Mouse (Mus musculus) embryo, embryonic 11 days (tissue): ENCODE measurements around the gene Ell.
"Not testable (repeated sequence)": the region's sequence is repeated elsewhere in the genome, so short reads cannot be mapped to it uniquely, and the experiment has no call there.

ENCODE experiments used
- DNase-seq: peaks from one replicate; pipeline ENCODE4 v3.0.0-alpha.2; 2015

Gene Ell

DNA sequence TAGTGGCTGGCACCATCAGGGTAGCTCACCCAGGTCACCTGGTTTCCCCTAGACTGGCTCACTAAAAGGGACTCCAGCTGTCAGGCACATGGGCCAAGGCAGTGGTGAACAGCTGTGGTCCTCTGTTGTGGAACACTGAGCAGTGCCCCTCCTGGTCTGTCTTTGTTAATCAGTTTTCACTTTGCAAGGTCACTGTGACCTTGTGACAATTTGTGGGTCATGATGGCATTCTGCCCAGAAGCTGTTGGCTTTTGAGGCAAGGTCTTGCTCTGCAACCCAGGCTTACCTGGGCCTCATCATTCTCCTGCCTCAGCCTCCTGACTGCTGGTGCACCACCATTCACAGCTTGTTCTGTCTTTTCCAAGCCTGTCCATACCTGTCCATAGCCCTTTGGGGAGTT is 31.1 kb downstream of the Ell start:
- no peak for DNase-seq

DNA sequence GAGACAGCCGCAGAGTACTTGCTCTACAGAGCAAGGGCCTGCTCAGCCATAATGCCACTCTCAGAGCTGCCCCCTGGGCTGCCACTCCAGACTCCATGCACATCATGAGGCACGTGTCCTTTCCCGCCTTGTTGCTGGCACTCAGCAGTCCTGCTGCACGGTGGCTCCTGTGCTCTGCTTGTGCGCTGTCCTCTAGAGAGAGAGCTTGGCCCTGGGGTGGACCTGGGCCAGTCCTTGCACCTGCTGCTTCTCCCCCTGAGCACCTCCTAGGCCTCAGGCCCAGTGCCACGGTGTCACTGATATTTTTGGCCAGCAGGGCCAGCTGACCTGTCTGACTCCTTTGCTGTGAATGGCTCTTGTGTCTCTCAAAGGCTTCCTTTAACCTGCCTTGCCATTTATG is 31.7 kb downstream of the Ell start:
- no peak for DNase-seq

DNA sequence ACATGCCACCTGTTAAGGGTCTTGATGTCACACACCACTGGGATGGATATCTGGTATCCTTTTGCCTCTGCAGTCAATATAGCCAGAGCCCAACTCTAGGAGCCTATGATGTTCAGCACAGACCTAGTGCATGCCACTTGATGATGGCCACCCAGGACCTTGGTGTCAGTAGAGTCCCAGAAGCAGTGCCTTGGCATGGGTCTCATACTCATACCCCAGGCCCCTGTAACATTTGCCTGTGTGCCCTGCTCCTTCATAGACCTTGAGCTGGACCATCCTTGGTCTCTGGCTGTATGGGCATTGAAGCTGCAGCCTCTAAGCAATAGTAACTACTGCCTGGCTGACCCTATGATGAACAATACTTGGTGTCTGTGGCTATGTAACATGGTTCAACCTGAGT is 35.0 kb downstream of the Ell start:
- no peak for DNase-seq

DNA sequence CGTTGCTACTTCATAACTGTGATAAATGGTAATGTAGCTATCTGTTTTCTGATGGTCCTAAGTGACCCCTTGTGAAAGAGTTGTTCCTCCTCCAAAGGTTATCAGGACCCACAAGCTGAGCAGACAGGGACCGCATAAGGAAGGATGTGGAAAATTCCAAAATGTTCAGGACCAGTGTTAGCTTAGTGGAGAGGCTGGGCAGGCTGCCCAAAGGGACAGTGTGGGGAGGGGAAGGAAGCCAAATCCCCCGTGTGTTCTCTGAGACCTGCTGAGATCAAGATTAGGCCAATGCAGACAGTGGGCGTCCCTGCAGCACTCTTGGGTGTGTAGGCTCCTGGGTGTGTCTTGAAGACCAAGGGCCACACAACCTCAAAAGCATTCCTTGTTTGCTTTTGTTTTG is 35.7 kb downstream of the Ell start:
- no peak for DNase-seq

DNA sequence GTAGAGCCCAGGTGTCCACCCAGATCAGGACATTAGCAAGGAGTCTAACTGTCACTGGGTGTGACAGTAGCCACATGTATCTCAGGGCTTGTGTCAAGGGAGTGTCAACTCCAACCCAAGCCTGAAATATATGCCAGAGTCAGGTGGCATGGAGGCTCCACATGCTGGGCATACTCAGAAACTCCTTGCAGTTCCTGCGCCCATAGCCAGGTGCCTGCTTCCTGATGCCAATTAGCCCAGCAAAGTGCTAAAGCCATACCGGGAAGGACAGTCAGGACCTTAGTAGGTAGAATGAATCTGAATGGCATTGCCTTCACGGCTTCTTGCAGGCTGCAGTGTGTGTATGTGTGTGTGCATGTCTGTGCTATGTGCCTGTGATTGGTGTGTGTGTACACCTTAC is 38.0 kb downstream of the Ell start:
- no peak for DNase-seq

DNA sequence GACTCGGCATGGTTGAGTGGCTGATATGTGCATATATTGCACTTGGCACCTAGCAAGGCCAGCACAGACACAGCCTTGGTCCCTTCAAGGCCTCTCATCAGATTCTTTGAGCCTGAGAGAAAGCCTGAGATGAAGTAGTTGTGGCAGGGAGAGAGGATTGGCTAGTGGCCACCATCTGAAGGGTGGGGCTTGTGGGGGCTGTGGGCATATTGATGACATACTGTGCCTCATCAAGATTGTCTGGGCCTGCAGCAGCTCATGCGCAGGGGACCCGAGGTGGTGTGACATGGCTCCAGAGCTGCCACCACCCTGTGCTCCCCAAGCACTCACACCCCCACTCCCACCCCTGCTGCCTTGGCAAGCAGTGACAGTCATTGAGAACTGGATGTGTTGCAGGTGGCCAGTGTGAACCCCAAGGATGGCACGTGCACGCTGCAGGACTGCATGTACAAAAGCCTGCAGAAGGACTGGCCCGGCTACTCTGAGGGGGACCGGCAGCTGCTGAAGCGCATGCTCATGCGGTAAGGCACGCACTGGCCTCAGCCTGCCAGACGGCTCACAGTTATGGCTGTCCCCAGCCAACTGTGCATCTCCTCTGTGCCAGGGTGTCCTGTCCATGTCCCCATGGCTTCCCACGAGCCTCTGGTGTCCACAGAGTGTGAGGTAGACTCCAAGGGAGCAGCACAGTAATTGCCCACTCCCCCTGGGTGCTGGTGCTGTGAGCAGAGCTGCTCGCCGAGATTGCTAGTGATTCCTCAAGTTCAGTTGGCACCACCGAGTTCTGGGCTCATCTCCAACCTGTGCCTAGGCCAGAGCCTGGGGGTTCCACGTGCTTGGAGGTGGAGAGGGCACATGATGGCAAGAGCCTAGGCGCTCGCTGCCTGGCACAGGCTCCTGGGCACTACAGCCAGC is 44.5 kb downstream of the Ell start:
- no peak for DNase-seq

DNA sequence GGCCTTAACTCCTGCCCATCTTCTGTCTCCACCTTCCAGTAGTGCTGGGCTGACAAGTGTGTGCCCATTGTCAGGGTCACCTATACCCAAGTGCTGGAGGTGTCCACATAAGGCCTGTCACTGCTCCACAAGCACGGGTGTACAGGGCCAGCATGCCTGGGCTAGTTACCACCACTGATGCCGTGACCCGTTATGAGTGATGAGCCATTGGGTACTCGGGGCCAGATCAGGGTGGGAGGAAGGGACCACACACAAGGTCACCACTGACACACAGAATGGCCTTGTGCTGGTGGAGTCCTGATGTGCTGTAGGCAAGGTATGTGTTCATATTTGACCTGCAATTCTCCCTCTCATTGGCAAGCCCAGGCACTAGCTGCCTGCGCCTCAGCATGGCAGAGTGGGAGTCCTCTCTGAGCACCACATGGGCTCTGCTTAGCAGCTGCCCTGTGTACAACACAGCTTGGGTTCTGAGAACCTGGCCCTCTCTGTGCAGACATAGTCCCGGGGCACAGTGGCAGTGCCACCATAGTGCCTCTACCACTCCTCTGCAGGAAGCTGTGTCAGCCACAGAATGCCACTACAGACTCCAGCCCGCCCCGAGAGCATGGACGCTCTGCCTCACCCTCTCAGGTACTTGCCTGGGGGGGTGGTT is 45.5 kb downstream of the Ell start:
- no peak for DNase-seq

GRCm38 (mm10) chr8:70585258-70585652 is 46.0 kb downstream of the Ell start:
- peak; percentile 64 for DNase-seq

DNA sequence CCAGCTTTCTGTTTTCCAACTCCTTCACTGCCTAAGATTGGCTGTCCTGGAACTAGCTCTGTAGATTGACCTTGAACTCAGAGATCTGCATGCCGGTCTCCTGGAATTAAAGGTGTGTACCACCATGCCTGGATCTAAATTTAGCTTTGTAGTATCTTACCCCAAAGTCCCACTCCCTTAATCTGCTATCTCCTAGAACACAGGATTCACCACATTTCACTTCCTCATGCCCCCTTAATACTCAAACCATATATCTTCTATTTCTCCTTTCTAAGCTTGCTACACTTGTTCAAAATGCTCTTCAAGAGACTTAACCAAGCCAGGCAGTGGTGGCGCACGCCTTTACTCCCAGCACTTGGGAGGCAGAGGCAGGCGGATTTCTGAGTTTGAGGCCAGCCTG is 48.7 kb downstream of the Ell start:
- not testable (repeated sequence) for DNase-seq

- DNase-seq: no peak
Measured at GRCm38 (mm10) chr8:70591569-70591968, 52.3 kb downstream of the Ell start.

DNA sequence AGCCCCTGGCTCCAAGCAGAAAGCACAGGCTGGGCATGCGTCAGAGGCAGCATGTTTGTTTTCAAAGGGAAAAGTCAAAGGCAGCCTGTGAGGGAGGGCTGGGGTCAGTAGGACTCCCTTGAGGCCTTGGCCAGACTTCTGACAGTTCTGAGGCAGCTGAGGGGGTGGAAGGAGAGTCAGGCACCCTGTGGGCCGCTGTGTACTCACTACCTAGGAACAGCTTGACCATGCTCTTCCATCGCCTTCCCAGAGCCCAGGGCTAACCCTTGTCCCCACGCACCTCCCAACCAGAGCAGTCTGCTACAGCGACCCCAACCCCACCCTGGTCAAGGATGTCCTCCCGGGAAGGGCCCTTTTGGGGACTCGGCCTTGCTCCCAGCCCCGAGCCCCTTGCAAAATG is 53.9 kb downstream of the Ell start:
- no peak for DNase-seq

DNA sequence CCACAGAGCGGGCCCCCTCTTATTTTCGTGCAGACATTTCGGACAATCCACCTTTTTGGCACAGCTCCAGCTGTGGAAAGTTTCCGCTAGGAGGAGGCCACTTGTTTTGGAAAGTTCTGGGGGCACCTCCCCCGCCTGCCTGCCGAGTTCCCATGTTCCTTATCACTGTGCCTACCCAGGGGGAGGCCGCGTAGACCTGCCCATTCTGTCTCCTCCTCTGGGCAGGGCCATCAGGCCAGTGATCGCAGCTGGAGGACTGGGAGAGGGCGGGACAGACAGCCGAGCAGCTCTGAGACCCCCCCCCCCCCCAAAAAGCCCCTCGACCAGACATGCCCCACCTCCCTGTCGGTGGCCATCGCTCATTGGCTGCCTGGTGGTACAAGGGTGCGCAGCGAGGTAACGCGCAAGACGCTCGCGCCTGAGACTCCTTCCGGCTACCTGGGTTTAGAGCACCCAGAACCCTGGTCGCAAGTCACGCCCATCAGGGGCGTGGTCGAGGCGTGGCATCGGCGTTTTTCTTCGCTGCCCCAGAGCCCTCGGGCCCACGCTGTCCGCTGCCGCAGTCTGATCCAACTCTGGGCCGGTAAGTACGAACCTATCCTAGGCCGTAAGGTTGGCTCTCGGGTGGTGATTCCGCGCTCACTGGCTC is 54.8 kb downstream of the Ell start, which contains the start of gene Isyna1:
Gene Isyna1 (plus strand): TSS at position 413 of the 649 bp plus-strand sequence.
- DNase-seq: peak; percentile 98

GRCm38 (mm10) chr8:70594621-70595564 is 55.6 kb downstream of the Ell start:
- peak; percentile 69 for DNase-seq

- no peak for DNase-seq
Measured at GRCm38 (mm10) chr8:70595811-70596210, 56.6 kb downstream of the Ell start.

GRCm38 (mm10) chr8:70596216-70596615 is 57.0 kb downstream of the Ell start:
- DNase-seq: no peak

- DNase-seq: peak; percentile 44
Measured at GRCm38 (mm10) chr8:70596775-70597416, 57.6 kb downstream of the Ell start.

DNA sequence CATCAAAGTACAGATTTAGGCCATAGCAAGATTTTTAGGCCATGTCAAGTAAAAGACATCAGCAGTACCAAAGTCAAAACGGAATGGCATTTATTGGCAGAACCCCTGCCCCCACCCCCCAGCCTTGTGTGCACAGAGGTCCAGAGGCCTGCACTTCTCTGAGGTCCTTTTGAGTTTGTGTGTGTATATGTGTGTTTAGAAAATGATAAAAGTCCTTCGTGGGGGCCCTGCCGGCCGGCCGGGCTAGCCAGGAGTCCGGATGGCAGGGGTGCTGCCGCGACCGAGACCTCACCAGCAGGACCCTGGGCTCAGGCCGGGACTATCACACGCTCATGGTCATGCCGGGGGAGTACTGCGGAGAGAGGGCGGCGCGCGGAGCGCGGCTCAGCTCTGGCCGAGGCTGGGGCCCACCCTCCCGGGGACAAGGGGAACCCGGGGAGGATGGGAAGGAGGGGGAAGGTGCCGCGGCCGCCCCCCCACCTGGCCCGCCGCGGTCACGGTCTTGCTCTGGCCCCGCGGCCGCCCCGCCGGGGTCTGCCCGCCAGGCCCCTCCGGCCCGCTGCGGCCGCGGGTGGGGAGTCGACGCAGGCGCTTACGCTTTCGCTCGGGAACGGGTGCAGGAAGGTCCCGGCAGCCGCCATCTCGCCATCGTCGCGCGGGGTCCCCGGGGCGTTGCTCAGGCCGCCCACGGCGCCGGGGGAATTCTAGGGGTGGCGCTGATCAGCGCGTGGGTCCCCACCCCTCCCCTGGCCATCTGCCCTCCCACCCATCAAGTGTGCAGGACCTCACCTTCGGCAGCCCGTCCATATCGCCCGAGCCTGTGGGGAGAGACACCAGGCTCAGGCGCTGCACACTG is 58.4 kb downstream of the Ell start:
- DNase-seq: peak; percentile 40

DNA sequence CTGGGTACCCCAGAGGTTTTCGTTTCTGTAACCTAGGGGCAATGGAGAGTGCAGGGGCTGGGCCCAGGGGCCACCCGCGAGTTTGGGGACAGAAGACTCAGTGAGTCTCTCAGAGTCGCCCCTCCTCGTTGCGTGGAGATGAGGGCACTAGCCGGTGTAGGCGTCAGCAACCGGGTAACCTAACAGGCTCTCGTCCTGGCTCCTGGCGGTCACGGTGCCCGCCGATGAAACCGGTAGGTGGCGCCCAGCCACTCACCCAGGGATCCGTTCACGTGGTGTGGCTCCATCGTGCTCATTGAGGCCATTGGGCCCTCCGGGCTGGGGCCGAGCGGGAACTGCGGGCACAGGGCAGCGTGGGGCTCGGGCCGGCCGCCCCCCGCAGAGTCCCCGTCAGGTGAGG is 59.0 kb downstream of the Ell start:
- DNase-seq: peak; percentile 91

DNA sequence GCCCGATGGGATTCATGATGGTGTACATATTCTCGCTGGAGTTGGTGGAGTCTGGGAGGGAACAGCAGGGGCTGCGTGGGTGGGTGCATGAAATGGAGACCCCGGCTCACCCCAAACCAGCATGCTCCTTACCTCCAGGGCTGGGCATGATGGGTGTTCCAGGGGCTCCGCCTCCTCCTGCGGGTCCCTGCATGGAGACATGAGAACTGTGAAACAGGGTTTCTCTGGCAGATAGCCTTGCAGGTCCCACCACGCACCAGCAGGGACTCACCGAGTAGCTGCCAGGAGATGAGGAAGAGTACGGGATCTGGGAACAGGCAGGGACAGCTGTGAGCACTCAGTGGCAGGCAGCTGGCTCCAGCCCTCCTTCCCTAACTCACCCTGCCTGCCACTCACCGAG is 59.5 kb downstream of the Ell start:
- peak; percentile 59 for DNase-seq

GRCm38 (mm10) chr8:70599507-70600290 is 60.4 kb downstream of the Ell start:
- DNase-seq: no peak
